Comparison of ENCODE assay signal across 8 mouse cellular contexts in the genomic region with DNA sequence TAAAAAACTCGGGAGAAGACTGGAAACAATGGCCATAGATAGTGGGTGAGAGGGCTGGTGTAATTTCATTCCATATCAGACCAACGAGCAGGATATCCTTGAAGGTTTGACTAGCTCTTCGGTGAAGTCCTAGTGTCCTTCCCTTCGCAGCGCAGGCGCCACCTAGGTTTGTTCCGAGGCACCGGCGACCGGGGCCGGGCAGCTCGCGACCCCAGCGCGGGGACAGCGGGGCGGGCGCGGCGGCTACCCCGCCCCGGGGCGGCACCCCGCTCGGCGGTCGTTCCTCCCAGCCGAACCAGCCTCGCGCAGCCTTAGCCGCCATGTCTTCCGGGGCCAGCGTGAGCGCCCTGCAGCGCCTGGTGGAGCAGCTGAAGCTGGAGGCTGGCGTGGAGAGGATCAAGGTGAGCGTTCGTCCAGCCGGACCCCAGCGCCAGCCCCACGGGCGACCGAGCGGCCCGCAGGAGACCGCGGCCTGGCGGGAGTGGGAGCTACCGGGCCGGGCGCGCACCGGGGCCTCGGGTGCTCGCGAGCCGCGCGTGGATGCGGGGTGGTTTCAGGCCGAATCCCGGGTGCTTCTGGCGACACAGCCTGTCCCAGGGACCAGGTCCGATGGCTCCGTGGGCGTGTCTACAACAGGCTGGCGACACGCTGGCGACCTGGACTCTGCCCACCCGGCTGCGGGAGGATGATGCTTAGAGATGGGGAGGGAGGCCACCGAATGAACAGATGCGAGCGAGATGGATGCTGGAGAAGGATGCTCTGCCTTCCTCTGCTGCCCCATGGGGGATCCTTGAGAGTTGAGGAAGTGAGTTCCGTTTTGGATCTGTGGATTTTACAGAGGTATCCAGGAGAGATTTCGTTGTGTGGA. TPM values are rescaled to one million over a fixed set of nuclear protein-coding genes. Genes with fewer than 3 reads are reported as not detected.
DNase-seq lines count a peak whose midpoint lies in the region; ATAC-seq and TF ChIP-seq lines count a peak whose summit lies in the region.

A gene (plus strand): TSS at position 171 of the 868 bp plus-strand sequence.

- TF ChIP-seq CTCF in C2C12 (IDR thresholded peaks at IDR 0.05; ENCODE audit: control insufficient read depth, insufficient read depth, insufficient read length), result peak; percentile 36
- TF ChIP-seq CTCF in embryonic fibroblast, embryonic 13.5 days (IDR thresholded peaks at IDR 0.05; ENCODE audit: borderline replicate concordance, insufficient read depth, low read length), result no peak

- DNase-seq in brain, adult 2 months (ENCODE audit: low read depth, low spot score), result peak; percentile 79
- DNase-seq in heart, adult 9 months (ENCODE audit: low spot score in 2 of 2), result peak; percentile 53 to 62
- peak; percentile 43 for DNase-seq in kidney, adult 9 months
- peak; percentile 45 to 60 for DNase-seq in spleen, postnatal 14 days (ENCODE audit: low spot score in 2 of 2)

- H3K36me3 ChIP-seq in C2C12 (ENCODE audit: control insufficient read depth, insufficient read depth), result peaks cover 22% of the 10 kb centered on the region
- peaks cover 12% of the 10 kb centered on the region for H3K36me3 ChIP-seq in limb, embryonic 15.5 days
- 0 out of 2 replicates have a peak, but pooled peaks cover 2% of the 10 kb centered on the region for H3K36me3 ChIP-seq in midbrain, embryonic 16.5 days (ENCODE audit: control insufficient read depth, insufficient read depth, low read length)

- whole genome bisulfite sequencing in limb, embryonic 15.5 days, result 9% methylated on average over 76 of the region's 76 CpGs
- 5% methylated on average over 69 of the region's 76 CpGs for WGBS in midbrain, embryonic 16.5 days

- H3K4me3 ChIP-seq in C2C12 (ENCODE audit: insufficient read depth, poor library complexity, severe bottlenecking), result peak within 1 kb of the TSS; percentile 68
- peak within 1 kb of the TSS; percentile 60 for H3K4me3 ChIP-seq in embryonic fibroblast, embryonic 13.5 days (ENCODE audit: insufficient read depth, low read length)
- peak within 1 kb of the TSS; percentile 85 for H3K4me3 ChIP-seq in limb, embryonic 15.5 days
- peak within 1 kb of the TSS; percentile 85 for H3K4me3 ChIP-seq in midbrain, embryonic 16.5 days (ENCODE audit: low read depth, low read length)

- H3K79me3 ChIP-seq in C2C12 (ENCODE audit: low read depth), result peaks cover 25% of the 10 kb centered on the region

- H3K79me2 ChIP-seq in C2C12 (ENCODE audit: control insufficient read depth, insufficient read depth), result peaks cover 42% of the 10 kb centered on the region

- peak; percentile 81 for TF ChIP-seq POLR2A in embryonic fibroblast, embryonic 13.5 days (IDR thresholded peaks at IDR 0.05; ENCODE audit: low read depth, low read length)

- H3ac ChIP-seq in C2C12 (ENCODE audit: control insufficient read depth, insufficient read length, low read depth), result peak within 1 kb of the TSS; percentile 63

- no peaks in the 10 kb centered on the region for H3K27me3 ChIP-seq in C2C12 (ENCODE audit: control insufficient read depth, insufficient read depth, insufficient read length)
- H3K27me3 ChIP-seq in limb, embryonic 15.5 days, result no peaks in the 10 kb centered on the region
- no peaks in the 10 kb centered on the region for H3K27me3 ChIP-seq in midbrain, embryonic 16.5 days (ENCODE audit: control insufficient read depth, insufficient read depth, low read depth, low read length)

- no peaks in the 10 kb centered on the region for H3K4me1 ChIP-seq in embryonic fibroblast, embryonic 13.5 days (ENCODE audit: control insufficient read depth, insufficient read depth, low read length)
- peaks cover 11% of the 10 kb centered on the region; the same call in 1 of the 2 replicates for H3K4me1 ChIP-seq in limb, embryonic 15.5 days
- peaks cover 9% of the 10 kb centered on the region for H3K4me1 ChIP-seq in midbrain, embryonic 16.5 days (ENCODE audit: control insufficient read depth, insufficient read depth, low read length)

- ATAC-seq in limb, embryonic 15.5 days (ENCODE audit: insufficient number of reproducible peaks, low FRiP score, low TSS enrichment, low read depth), result peak; percentile 83
- peak; percentile 89 for ATAC-seq in midbrain, embryonic 16.5 days

- H3K9ac ChIP-seq in limb, embryonic 15.5 days, result peak within 1 kb of the TSS; percentile 85
- peak within 1 kb of the TSS; percentile 96 for H3K9ac ChIP-seq in midbrain, embryonic 16.5 days (ENCODE audit: low read depth, low read length)

- peak within 1 kb of the TSS; percentile 52 for H3K4me2 ChIP-seq in limb, embryonic 15.5 days
- peak within 1 kb of the TSS; percentile 66 for H3K4me2 ChIP-seq in midbrain, embryonic 16.5 days (ENCODE audit: low read length)

- H3K27ac ChIP-seq in embryonic fibroblast, embryonic 13.5 days (ENCODE audit: insufficient read depth, low read length), result peak within 1 kb of the TSS; percentile 28; the same call in 1 of the 2 replicates
- peak within 1 kb of the TSS; percentile 83 for H3K27ac ChIP-seq in limb, embryonic 15.5 days
- H3K27ac ChIP-seq in midbrain, embryonic 16.5 days (ENCODE audit: low read length), result peak within 1 kb of the TSS; percentile 96

- H3K9me3 ChIP-seq in limb, embryonic 15.5 days, result no peaks in the 10 kb centered on the region
- H3K9me3 ChIP-seq in midbrain, embryonic 16.5 days (replicated peaks; ENCODE audit: control insufficient read depth, low read length, poor library complexity, severe bottlenecking), result no peaks in the 10 kb centered on the region

TF ChIP-seq in C2C12, 6 proteins besides CTCF, POLR2A, EP300 and RAD21:
- peak; percentile 31 for TF ChIP-seq MAX (IDR thresholded peaks at IDR 0.05)
- no peak for TF ChIP-seq USF1 (IDR thresholded peaks at IDR 0.05; ENCODE audit: low read depth)

RNA-seq across cellular contexts. Expression of the gene that starts here (rescaled TPM):
- polyA plus RNA-seq in C2C12 (2012; fragmentation: generic; extraction: Trizol), result 102 TPM
- polyA plus RNA-seq in embryonic fibroblast, embryonic 13.5 days (2011; ENCODE audit: insufficient read length, low read depth, missing spikeins), result 106 and 124 TPM in 2 replicates
- polyA plus RNA-seq in limb, embryonic 15.5 days (2015; fragmentation: Nextera tagmentation; extraction: Ambion mirVana), result 131 and 140 TPM in 2 replicates
- 219 and 224 TPM in 2 replicates for polyA plus RNA-seq in midbrain, embryonic 16.5 days (2015; fragmentation: Nextera tagmentation; extraction: Ambion mirVana)

Comparison
In these comparisons a context has a peak if more than half of its experiments do, and no peak if none do; other contexts are left out.
1. Peak in every context shown above with its lines: DNase-seq, ATAC-seq, H3K4me3 ChIP-seq and H3K27ac ChIP-seq.
2. H3K27ac ChIP-seq: peak in every context shown above with its lines; median percentile 96 in midbrain, embryonic 16.5 days; 83 in limb, embryonic 15.5 days; 28 in embryonic fibroblast, embryonic 13.5 days.